Comparison of ENCODE assay signal across 9 mouse cellular contexts in the genomic region with DNA sequence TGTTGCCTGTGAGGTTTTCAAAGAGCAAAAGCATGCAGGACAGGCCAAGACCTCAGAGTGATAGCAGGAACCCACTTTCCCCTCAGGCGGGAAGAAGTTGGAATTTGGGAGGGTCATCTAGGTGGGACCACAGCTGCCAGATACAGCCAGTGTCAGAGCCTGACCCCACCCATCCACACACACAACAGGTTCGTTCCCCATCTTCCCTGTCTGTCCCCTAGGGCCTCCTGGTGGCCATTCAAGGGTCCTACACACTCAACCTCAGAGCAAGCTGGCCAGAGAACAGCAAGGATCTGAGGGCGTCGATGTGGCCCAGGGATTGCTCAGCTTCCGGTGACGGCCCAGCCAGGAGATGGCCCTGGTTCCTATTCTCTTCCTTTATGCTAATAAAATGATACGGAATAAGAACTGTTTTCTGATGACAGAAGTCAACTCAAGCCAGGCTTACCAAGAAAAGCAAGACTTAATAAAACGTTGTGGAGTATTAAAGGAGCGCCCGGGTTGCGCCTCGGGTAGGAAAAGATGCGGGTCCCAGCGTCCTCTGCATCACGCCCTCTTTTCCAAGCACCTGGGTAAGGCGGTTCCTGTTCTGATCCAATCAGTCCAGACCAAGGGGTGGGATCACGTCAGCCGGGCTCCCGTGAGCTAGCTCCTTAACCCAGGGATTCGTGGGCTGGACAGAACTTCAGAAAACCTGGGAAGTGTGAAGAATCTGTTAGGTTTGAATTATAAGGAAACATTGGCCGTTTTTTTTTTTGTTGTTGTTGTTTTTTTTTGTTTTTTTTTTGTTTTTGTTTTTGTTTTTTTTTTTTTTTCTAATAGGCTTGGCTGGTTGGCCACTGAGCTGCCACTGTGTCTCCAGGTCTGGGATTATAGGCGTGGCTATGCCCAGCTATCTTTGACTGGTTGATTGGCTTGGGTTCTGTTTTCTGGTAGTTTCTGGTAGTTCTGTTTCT.
DNase-seq lines count a peak whose midpoint lies in the region; ATAC-seq and TF ChIP-seq lines count a peak whose summit lies in the region.
"Had no signal": no experiment of that assay in that cellular context is flagged by ENCODE, and none has a peak within 500 bp of the region (broad histone marks: within the 10 kb centered on the region; RNA-seq: fewer than 3 reads in every experiment).

No protein-coding gene starts in this region.

- H3K36me3 ChIP-seq in hindbrain, embryonic 10.5 days: no peaks in the 10 kb centered on the region
- H3K36me3 ChIP-seq in hindbrain, embryonic 14.5 days (replicated peaks; ENCODE audit: control insufficient read depth, insufficient read depth): no peaks in the 10 kb centered on the region
- no peaks in the 10 kb centered on the region for H3K36me3 ChIP-seq in ES-Bruce4 (ENCODE audit: control insufficient read depth, insufficient read depth, low read length, poor library complexity, severe bottlenecking)
- H3K36me3 ChIP-seq: embryonic facial prominence, embryonic 13.5 days had no signal

- H3K27ac ChIP-seq in hindbrain, embryonic 10.5 days: no peak overlapping the region
- no peak overlapping the region for H3K27ac ChIP-seq in hindbrain, embryonic 14.5 days
- 0 out of 2 replicates have a peak overlapping the region, but pooled peaks have one; percentile 27 for H3K27ac ChIP-seq in ES-Bruce4 (ENCODE audit: insufficient read depth, low read length)
- H3K27ac ChIP-seq: embryonic facial prominence, embryonic 13.5 days had no signal

- peak; percentile 71; the same call in 1 of the 2 replicates for TF ChIP-seq EP300 in ES-Bruce4 (IDR thresholded peaks at IDR 0.05; ENCODE audit: insufficient read depth, low read depth, low read length)

- WGBS in hindbrain, embryonic 10.5 days: 26% methylated on average over 22 of the region's 22 CpGs
- WGBS in hindbrain, embryonic 14.5 days: 35% methylated on average over 22 of the region's 22 CpGs

- ATAC-seq in hindbrain, embryonic 14.5 days (ENCODE audit: low FRiP score): no peak
- peak; percentile 56 for ATAC-seq in megakaryocyte, adult 5-6 weeks (ENCODE audit: poor library complexity, severe bottlenecking)

- no peaks in the 10 kb centered on the region for H3K9me3 ChIP-seq in hindbrain, embryonic 10.5 days
- H3K9me3 ChIP-seq in hindbrain, embryonic 14.5 days (ENCODE audit: control insufficient read depth, low read length): no peaks in the 10 kb centered on the region
- no peaks in the 10 kb centered on the region for H3K9me3 ChIP-seq in ES-Bruce4 (replicated peaks; ENCODE audit: control insufficient read depth, insufficient read depth, low read length, poor library complexity, severe bottlenecking)
- H3K9me3 ChIP-seq: embryonic facial prominence, embryonic 13.5 days had no signal

- no peak overlapping the region for H3K4me2 ChIP-seq in hindbrain, embryonic 14.5 days (replicated peaks)

- peak; percentile 55 for DNase-seq in hindbrain, embryonic 10.5 days (ENCODE audit: low spot score)
- no peak for DNase-seq in hindbrain, embryonic 14.5 days (ENCODE audit: low spot score)
- DNase-seq in embryo, embryonic 10 days (ENCODE audit: low spot score): peak; percentile 67
- DNase-seq in neural tube, embryonic 10.5 days (ENCODE audit: extremely low spot score, low spot score): no peak
- no peak for DNase-seq in ovary, adult 18-20 months (ENCODE audit: low spot score)
- no peak for DNase-seq in gastrocnemius, adult 8-10 months (ENCODE audit: low spot score in 2 of 2)

- H3K9ac ChIP-seq in hindbrain, embryonic 14.5 days: no peak overlapping the region
- peak overlapping the region; percentile 22; the same call in 1 of the 2 replicates for H3K9ac ChIP-seq in ES-Bruce4 (ENCODE audit: low read depth, poor library complexity, severe bottlenecking)

- H3K27me3 ChIP-seq in hindbrain, embryonic 10.5 days (ENCODE audit: insufficient read depth, poor library complexity, severe bottlenecking): peaks cover 9% of the 10 kb centered on the region; the same call in 1 of the 2 replicates
- H3K27me3 ChIP-seq in hindbrain, embryonic 14.5 days (ENCODE audit: control insufficient read depth, insufficient read depth, low read length): no peaks in the 10 kb centered on the region
- H3K27me3 ChIP-seq in ES-Bruce4 (ENCODE audit: control insufficient read depth, insufficient read depth, low read length, poor library complexity, severe bottlenecking): no peaks in the 10 kb centered on the region

- TF ChIP-seq CTCF in ES-Bruce4 (IDR thresholded peaks at IDR 0.05; ENCODE audit: low read depth, low read length): peak; percentile 76

- no peak for TF ChIP-seq POLR2A in ES-Bruce4 (IDR thresholded peaks at IDR 0.05; ENCODE audit: insufficient read depth, low read length)

- H3K4me1 ChIP-seq in hindbrain, embryonic 10.5 days (replicated peaks): peaks cover 13% of the 10 kb centered on the region
- H3K4me1 ChIP-seq in hindbrain, embryonic 14.5 days (replicated peaks; ENCODE audit: control insufficient read depth, insufficient read depth, low read length): peaks cover 7% of the 10 kb centered on the region; the same call in 1 of the 2 replicates
- H3K4me1 ChIP-seq in ES-Bruce4 (ENCODE audit: control insufficient read depth, insufficient read depth, low read length): peaks cover 1% of the 10 kb centered on the region

- H3K4me3 ChIP-seq in hindbrain, embryonic 10.5 days: no peak overlapping the region
- H3K4me3 ChIP-seq in hindbrain, embryonic 14.5 days (replicated peaks; ENCODE audit: low read length): no peak overlapping the region
- peak overlapping the region; percentile 0; the same call in 1 of the 2 replicates for H3K4me3 ChIP-seq in ES-Bruce4 (ENCODE audit: low read depth, low read length)

Comparison
In these comparisons a context has a peak if more than half of its experiments do, and no peak if none do; other contexts are left out.
1. DNase-seq: peak in hindbrain, embryonic 10.5 days (single experiment) and embryo, embryonic 10 days (single experiment); none in hindbrain, embryonic 14.5 days (single experiment), neural tube, embryonic 10.5 days (single experiment), ovary, adult 18-20 months (single experiment) and gastrocnemius, adult 8-10 months (0 of 2).